Mouse (Mus musculus) small intestine, adult 2 months (tissue): ENCODE measurements around the gene Cog3.

ENCODE experiments used
- CTCF ChIP-seq: fragments of 200-500 bp; IDR thresholded peaks from 2 replicates; pipeline ENCODE4 v1.5.1; 2012; ENCODE audit warnings: low read depth, mild to moderate bottlenecking, control low read depth, inconsistent platforms, low read length, moderate library complexity, mixed read lengths; ENCODE audit not compliant: insufficient replicate concordance, insufficient read length; ENCODE audit errors: extremely low read depth
- POLR2A ChIP-seq: fragments of 200-500 bp; IDR thresholded peaks from 2 replicates; pipeline ENCODE4 v1.6.1; 2012; ENCODE audit warnings: low read depth, mild to moderate bottlenecking, control low read depth, inconsistent platforms, low read length, moderate library complexity

- TF ChIP-seq CTCF (no peak), POLR2A (no peak)
Measured at GRCm38 (mm10) chr14:75669085-75669645, 85.2 kb downstream of the Cog3 start.
